Mouse (Mus musculus): ENCODE results near the gene Gm42906. TPM values are rescaled to one million over a fixed set of nuclear protein-coding genes. Genes with fewer than 3 reads are reported as not detected.
A peak's percentile ranks its signal among the peaks of the same experiment; 100 is the strongest.

Gene Gm42906
- polyA plus RNA-seq, 1 experiment from 2014 or later = not detected

- no peak for ATAC-seq
- Histone ChIP-seq H3K4me3 (replicated peaks) (no peak overlapping the region), H3K27ac (no peak overlapping the region), H3K36me3 (no peaks in the 10 kb centered on the region), H3K9ac (no peak overlapping the region), H3K9me3 (no peaks in the 10 kb centered on the region), H3K4me2 (replicated peaks) (no peak overlapping the region), H3K4me1 (replicated peaks) (no peaks in the 10 kb centered on the region), H3K27me3 (replicated peaks) (no peaks in the 10 kb centered on the region)
- WGBS = 90% methylated on average over 8 of the region's 8 CpGs
Observed at GRCm38 (mm10) chr5:151346626-151347025, 81.3 kb downstream of the Gm42906 start.

GRCm38 (mm10) chr5:151344737-151345136 is 83.2 kb downstream of the Gm42906 start:
- Histone ChIP-seq H3K36me3 (no peaks in the 10 kb centered on the region), H3K4me2 (replicated peaks) (no peak overlapping the region), H3K9me3 (no peaks in the 10 kb centered on the region), H3K27ac (no peak overlapping the region), H3K27me3 (replicated peaks) (no peaks in the 10 kb centered on the region), H3K4me3 (replicated peaks) (no peak overlapping the region), H3K4me1 (replicated peaks) (no peaks in the 10 kb centered on the region), H3K9ac (no peak overlapping the region)
- 78% methylated on average over 4 of the region's 4 CpGs for WGBS
- ATAC-seq = no peak

DNA sequence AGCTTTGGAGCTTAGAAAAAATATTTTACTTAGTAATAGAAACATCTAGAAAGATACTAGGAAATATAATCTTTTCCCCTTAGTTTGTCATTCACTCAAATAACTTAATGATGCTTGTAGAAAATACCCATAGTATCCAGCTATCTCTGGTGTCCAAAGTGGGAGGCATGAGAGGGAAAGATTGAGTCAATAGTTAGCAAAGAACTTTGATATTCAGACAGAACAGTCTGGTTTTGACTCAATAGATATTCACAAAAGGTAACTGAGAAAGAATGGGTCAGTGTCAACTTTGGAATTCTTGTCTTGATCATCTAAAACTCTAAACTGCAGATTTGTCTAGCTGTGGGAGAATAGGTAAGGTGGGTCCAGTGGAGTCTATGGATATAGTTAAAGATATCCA is 94.3 kb downstream of the Gm42906 start:
- Histone ChIP-seq H3K36me3 (no peaks in the 10 kb centered on the region), H3K4me3 (replicated peaks) (no peak overlapping the region), H3K4me2 (replicated peaks) (no peak overlapping the region), H3K9ac (no peak overlapping the region), H3K4me1 (replicated peaks) (no peaks in the 10 kb centered on the region), H3K9me3 (no peaks in the 10 kb centered on the region), H3K27ac (no peak overlapping the region), H3K27me3 (replicated peaks) (no peaks in the 10 kb centered on the region)
- ATAC-seq = 0 out of 2 replicates have a peak, but pooled peaks have one; percentile 34

DNA sequence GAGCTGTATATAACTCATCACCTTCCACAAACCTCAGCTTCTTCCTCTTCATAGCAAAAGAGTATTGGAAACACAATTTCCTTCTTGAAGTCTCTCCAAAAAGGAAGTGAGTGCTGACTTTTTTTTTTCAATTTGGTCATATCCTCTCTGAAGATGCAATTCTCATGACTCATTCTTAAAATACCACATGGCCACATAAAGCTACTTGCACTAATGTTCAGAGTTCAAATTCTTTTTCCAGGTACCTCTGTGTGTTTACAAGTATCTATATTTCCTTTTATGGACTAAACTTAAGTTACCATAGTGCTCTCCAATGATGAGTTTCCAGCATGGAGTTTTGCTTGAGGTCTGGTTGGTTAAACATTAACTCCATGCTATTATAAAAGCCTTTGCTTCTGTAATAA is 94.8 kb downstream of the Gm42906 start:
- no peak overlapping the region for H3K27ac ChIP-seq
- peak; percentile 83 for ATAC-seq
- no peaks in the 10 kb centered on the region for H3K36me3 ChIP-seq
- no peak overlapping the region for H3K4me3 ChIP-seq (replicated peaks)
- H3K9me3 ChIP-seq = no peaks in the 10 kb centered on the region
- no peaks in the 10 kb centered on the region for H3K4me1 ChIP-seq (replicated peaks)
- no peaks in the 10 kb centered on the region for H3K27me3 ChIP-seq (replicated peaks)
- H3K9ac ChIP-seq = no peak overlapping the region
- H3K4me2 ChIP-seq (replicated peaks) = no peak overlapping the region

DNA sequence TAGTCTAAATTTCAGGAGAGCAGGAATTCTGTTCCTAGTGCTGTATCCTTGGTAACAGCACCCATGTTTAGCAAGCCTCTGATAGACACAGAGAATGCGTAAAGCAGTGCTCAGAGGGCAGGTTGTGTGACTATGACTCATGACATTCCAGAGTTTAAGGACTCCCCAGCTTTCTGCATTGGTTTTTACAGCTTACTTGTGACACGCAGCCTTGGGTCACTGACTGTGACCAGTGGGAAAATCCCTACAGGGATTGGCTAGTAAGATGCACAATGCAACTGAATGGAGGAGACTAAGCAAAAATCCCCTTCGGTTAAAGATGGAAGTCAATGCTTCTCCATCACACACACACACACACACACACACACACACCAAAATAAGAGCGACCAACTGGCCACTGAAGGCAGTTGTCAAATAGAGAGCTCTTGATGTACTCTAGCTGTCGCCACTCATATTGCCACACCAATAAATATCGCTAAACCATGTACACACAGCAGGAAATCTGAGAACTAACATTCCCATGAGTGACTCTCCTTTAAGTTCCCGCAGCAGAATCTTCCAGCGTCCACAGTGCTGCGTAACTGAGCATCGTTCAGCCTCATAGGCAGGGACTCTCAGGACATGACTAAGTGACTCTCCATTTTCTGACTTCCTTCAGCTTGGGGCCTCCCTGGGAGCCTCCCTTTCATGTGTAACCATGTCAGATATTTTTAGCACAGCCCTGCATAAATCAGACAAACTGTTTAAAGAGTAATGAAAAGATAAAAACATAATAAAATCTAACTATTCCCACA is 112.0 kb downstream of the Gm42906 start:
- peak; percentile 82 for ATAC-seq
- H3K4me1 ChIP-seq (replicated peaks) = peaks cover 4% of the 10 kb centered on the region; the same call in 1 of the 2 replicates
- H3K4me3 ChIP-seq (replicated peaks) = no peak overlapping the region
- no peak overlapping the region for H3K9ac ChIP-seq
- H3K36me3 ChIP-seq = no peaks in the 10 kb centered on the region
- no peaks in the 10 kb centered on the region for H3K9me3 ChIP-seq
- 35% methylated on average over 10 of the region's 10 CpGs for WGBS
- no peak overlapping the region for H3K27ac ChIP-seq
- no peaks in the 10 kb centered on the region for H3K27me3 ChIP-seq (replicated peaks)
- H3K4me2 ChIP-seq (replicated peaks) = no peak overlapping the region

GRCm38 (mm10) chr5:151300286-151300685 is 127.7 kb downstream of the Gm42906 start:
- no peak overlapping the region for H3K27ac ChIP-seq
- H3K4me2 ChIP-seq (replicated peaks) = no peak overlapping the region
- no peak for ATAC-seq
- no peaks in the 10 kb centered on the region for H3K9me3 ChIP-seq
- H3K27me3 ChIP-seq (replicated peaks) = no peaks in the 10 kb centered on the region
- H3K9ac ChIP-seq = no peak overlapping the region
- no peak overlapping the region for H3K4me3 ChIP-seq (replicated peaks)
- H3K36me3 ChIP-seq = no peaks in the 10 kb centered on the region
- 70% methylated on average over 2 of the region's 2 CpGs for WGBS
- H3K4me1 ChIP-seq (replicated peaks) = no peaks in the 10 kb centered on the region

- H3K9me3 ChIP-seq = no peaks in the 10 kb centered on the region
- no peaks in the 10 kb centered on the region for H3K4me1 ChIP-seq (replicated peaks)
- H3K27me3 ChIP-seq (replicated peaks) = no peaks in the 10 kb centered on the region
- no peak for ATAC-seq
- no peaks in the 10 kb centered on the region for H3K36me3 ChIP-seq
- no peak overlapping the region for H3K9ac ChIP-seq
- H3K4me2 ChIP-seq (replicated peaks) = no peak overlapping the region
- no peak overlapping the region for H3K4me3 ChIP-seq (replicated peaks)
- 73% methylated on average over 7 of the region's 7 CpGs for WGBS
- no peak overlapping the region for H3K27ac ChIP-seq
Observed at GRCm38 (mm10) chr5:151299576-151299975, 128.4 kb downstream of the Gm42906 start.

- WGBS = 61% methylated on average over 4 of the region's 4 CpGs
- Histone ChIP-seq H3K27me3 (replicated peaks) (no peaks in the 10 kb centered on the region), H3K27ac (0 out of 2 replicates have a peak overlapping the region, but pooled peaks have one; percentile 48), H3K36me3 (no peaks in the 10 kb centered on the region), H3K4me3 (replicated peaks) (no peak overlapping the region), H3K4me1 (replicated peaks) (no peaks in the 10 kb centered on the region), H3K9me3 (no peaks in the 10 kb centered on the region), H3K9ac (no peak overlapping the region), H3K4me2 (replicated peaks) (no peak overlapping the region)
- peak; percentile 50 for ATAC-seq
Observed at GRCm38 (mm10) chr5:151298371-151298770, 129.6 kb downstream of the Gm42906 start.

DNA sequence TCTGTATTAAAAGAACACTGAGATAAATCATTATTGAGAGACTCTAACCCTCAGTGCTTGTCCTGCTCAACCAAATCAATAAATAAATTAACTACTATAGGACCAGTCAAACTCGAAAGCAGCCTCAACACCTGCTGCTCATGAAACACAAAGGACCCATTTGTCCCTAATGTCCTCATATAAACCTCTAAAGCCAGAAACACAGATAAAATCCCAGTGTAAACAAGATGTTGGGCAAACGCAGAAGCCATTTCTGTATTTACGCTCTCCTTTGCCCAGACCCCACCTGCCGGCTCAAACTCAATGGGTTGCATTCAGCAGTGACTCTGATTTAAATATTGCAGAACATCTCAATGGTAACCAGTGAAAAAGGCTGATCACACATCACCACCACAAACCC is 131.7 kb downstream of the Gm42906 start:
- Histone ChIP-seq H3K9ac (no peak overlapping the region), H3K4me3 (replicated peaks) (no peak overlapping the region), H3K36me3 (no peaks in the 10 kb centered on the region), H3K4me1 (replicated peaks) (no peaks in the 10 kb centered on the region), H3K27ac (no peak overlapping the region), H3K4me2 (replicated peaks) (no peak overlapping the region), H3K27me3 (replicated peaks) (no peaks in the 10 kb centered on the region), H3K9me3 (no peaks in the 10 kb centered on the region)
- 36% methylated on average over 4 of the region's 4 CpGs for WGBS
- peak; percentile 74 for ATAC-seq

GRCm38 (mm10) chr5:151293591-151293990 is 134.4 kb downstream of the Gm42906 start:
- Histone ChIP-seq H3K4me2 (replicated peaks) (no peak overlapping the region), H3K36me3 (no peaks in the 10 kb centered on the region), H3K4me1 (replicated peaks) (no peaks in the 10 kb centered on the region), H3K4me3 (replicated peaks) (no peak overlapping the region), H3K9me3 (no peaks in the 10 kb centered on the region), H3K9ac (no peak overlapping the region), H3K27me3 (replicated peaks) (no peaks in the 10 kb centered on the region), H3K27ac (no peak overlapping the region)
- WGBS = 81% methylated on average over 4 of the region's 4 CpGs
- no peak for ATAC-seq

DNA sequence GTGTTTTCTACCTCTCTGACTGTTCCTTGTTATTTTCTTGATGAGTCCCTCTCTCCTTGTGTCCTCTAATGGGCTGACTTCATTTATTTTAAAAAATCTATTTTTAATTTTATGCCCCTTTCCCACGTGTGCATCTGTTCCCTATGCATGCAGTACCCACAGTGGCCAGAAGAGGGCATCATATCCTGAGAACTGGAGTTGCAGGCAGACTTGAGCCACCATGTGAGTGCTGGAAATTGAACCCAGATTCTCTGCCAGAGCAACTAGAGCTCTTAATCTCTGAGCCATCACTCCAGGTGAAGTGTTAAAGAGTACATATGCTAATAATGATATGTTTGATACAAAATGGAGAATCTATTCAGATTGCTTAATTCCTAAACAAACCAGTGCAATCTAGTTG is 135.7 kb downstream of the Gm42906 start:
- Histone ChIP-seq H3K9ac (no peak overlapping the region), H3K9me3 (no peaks in the 10 kb centered on the region), H3K4me2 (replicated peaks) (no peak overlapping the region), H3K36me3 (no peaks in the 10 kb centered on the region), H3K4me1 (replicated peaks) (0 out of 2 replicates have a peak, but pooled peaks cover 4% of the 10 kb centered on the region), H3K27me3 (replicated peaks) (no peaks in the 10 kb centered on the region), H3K4me3 (replicated peaks) (no peak overlapping the region), H3K27ac (no peak overlapping the region)
- WGBS = 11% methylated on average over 1 of the region's 1 CpGs
- ATAC-seq = no peak

DNA sequence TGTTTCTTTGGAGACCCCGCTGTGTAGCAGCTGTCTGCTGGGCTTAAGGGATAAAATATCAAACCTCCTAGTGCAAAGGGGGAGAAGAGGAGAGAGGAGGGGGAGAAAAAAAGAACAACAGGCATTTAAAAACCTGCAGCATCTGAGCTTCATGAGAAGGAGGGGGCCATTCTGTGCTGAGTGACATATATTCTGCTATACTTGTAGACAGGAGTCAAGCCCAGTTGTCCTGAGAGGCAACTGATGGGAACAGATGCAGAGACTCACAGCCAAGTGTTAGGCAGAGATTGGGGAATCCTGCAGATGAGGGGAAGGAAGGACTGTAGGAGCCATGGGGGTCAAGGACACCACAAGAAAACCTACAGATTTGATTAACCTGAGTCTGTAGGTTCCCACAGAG is 141.6 kb downstream of the Gm42906 start:
- no peak for ATAC-seq
- Histone ChIP-seq H3K9me3 (no peaks in the 10 kb centered on the region), H3K4me3 (replicated peaks) (no peak overlapping the region), H3K9ac (no peak overlapping the region), H3K4me2 (replicated peaks) (no peak overlapping the region), H3K36me3 (no peaks in the 10 kb centered on the region), H3K27me3 (replicated peaks) (no peaks in the 10 kb centered on the region), H3K4me1 (replicated peaks) (0 out of 2 replicates have a peak, but pooled peaks cover 4% of the 10 kb centered on the region), H3K27ac (no peak overlapping the region)
- 65% methylated on average over 1 of the region's 1 CpGs for WGBS

GRCm38 (mm10) chr5:151279531-151279930 is 148.4 kb downstream of the Gm42906 start:
- 86% methylated on average over 7 of the region's 7 CpGs for WGBS
- Histone ChIP-seq H3K4me2 (replicated peaks) (no peak overlapping the region), H3K9ac (no peak overlapping the region), H3K9me3 (no peaks in the 10 kb centered on the region), H3K27ac (no peak overlapping the region), H3K4me3 (replicated peaks) (no peak overlapping the region), H3K36me3 (no peaks in the 10 kb centered on the region), H3K4me1 (replicated peaks) (no peaks in the 10 kb centered on the region), H3K27me3 (replicated peaks) (no peaks in the 10 kb centered on the region)
- ATAC-seq = no peak

Measured in intestine, embryonic 15.5 days (tissue).